Mouse (Mus musculus) G1E (cell line): ENCODE results near the gene Pawr.

Source experiments
- CTCF ChIP-seq: IDR thresholded peaks from 2 replicates; pipeline ENCODE4 v1.5.1; 2012; ENCODE audit warnings: low read depth, low read length, inconsistent platforms, mixed read lengths
- GATA2 ChIP-seq: IDR thresholded peaks from 2 replicates; pipeline ENCODE4 v1.6.1; 2012; ENCODE audit warnings: low read depth, low read length, inconsistent platforms, borderline replicate concordance
- POLR2AphosphoS5 ChIP-seq: IDR thresholded peaks from 2 replicates; pipeline ENCODE4 v1.6.1; 2012; ENCODE audit warnings: low read depth, low read length, inconsistent platforms; ENCODE audit not compliant: insufficient replicate concordance
- TAL1 ChIP-seq: conservative IDR thresholded peaks from 2 replicates; pipeline ENCODE4 v1.6.1; 2012; ENCODE audit warnings: low read depth, low read length, inconsistent platforms, mixed read lengths

DNA sequence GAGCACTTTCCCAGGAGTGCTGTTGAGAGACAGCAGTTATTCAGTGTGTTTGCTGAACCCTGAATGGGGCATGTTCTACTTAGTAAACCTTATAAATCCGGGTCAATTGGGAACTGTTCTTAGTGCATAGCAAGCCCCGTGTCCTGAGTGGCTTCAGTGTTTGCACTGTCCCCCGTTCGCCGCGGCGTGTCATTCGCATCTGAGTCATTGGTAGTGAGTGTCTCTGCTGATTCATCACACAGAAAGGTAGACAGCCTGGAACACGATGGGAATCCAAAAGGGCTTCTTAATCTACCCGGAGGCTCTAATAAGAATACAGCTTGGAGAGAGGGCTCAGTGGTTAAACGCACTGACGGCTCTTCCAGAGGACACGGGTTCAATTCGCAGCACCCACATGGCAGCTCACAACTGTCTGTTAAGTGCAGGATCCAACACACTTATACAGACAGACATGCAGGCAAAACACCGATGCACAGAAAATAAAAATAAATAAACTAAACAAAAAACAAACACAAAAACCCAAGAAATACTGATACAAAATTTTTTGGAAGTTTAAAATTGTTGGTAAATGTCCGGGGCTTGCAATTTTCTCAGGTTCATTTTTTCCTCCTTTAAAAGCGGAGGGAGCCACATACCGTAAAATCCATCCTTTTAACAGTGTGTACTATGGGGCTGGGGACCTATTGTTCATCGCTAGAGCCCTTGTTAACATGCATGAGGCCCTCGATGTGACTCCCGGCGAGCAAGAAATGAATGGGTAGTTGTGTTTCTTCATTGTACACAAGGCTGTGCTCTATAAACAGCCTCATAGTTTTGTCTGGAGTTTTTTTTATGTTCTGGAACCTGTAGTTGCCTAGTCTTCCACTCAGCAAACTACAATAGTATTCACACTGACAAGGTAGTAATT is 6.4 kb downstream of the Pawr start:
- TF ChIP-seq CTCF, result no peak
- TF ChIP-seq GATA2, result no peak
- no peak for TF ChIP-seq POLR2AphosphoS5
- TF ChIP-seq TAL1, result no peak
